Mouse (Mus musculus): ENCODE data around the gene Pla2g4b. TPM values are rescaled to one million over a fixed set of nuclear protein-coding genes. Genes with fewer than 3 reads are reported as not detected.

Pla2g4b gene
- total RNA-seq (2012; rRNA removed), result 2.7 and 6.3 TPM in 2 replicates

DNA sequence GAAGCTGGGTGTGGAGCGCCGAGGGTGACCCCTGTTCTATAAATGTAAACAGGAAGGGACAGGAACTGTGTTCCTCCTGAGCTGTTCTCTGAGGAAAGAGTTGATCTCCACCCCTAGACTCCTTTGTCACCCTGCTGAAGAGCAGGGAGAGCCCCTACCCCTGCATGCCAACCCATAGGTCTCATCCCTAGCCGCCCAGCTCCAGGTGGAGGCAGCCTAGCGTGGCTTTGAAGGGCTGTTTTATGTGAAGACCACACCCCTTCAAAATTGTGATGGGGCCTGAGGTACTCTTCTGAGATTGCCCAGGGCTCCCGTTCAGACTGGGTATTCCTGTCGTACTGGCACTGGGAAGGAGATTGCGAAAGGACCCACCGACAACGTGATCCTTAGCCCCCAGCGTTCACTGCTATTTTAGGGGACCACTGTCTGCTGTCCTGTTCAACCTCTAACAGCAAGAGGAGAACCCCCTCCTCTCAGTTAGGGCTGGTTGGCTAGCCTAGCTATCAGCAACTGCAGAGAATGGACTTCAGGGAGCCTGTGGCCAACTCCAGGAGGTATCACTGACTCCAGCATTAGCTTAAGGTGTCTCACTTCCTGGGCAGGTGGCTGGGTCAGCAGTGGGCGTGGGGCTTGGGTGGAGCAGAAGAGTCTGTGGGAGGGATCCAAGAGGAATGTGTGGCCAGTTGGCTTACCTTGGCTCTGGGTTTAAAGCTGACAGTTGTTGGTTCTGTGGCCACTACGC lies at the start of gene Pla2g4b:
Gene Pla2g4b, plus strand, starts transcription at position 692 of the 742 bp plus-strand sequence.
- in situ Hi-C loops (cut with MboI; ENCODE audit: low sequenced_read_pairs in 2 of 2, unreplicated experiment in 2 of 2), result no loop called here
- Histone ChIP-seq H3K36me3 (ENCODE audit: control insufficient read depth, insufficient read depth, low read length, poor library complexity, severe bottlenecking) (peaks cover 8% of the 10 kb centered on the region; the same call in 1 of the 2 replicates), H3K9ac (ENCODE audit: insufficient read depth, low read depth, low read length, poor library complexity, severe bottlenecking) (no peak within 1 kb of the TSS)

DNA sequence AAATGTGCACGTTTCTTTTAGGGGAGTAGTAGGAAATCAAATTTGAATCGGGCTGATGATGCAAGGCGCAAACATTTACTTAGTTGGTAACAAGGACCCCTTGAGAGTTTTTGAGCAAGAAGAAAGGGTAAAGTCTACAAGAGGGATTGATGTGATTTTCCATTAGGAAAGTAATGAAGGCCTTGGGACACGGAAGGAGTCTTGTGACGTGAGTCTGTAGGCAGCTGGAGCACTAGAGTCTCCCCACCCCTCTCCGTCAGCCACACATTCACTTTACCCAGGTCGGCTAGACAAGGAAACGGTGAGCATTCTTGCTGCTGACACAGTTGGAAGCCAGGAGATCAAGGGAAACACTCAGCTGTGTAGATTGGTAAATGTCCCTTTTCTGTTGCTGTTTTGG lies 47.3 kb upstream of the Pla2g4b start:
- Histone ChIP-seq H3K9ac (ENCODE audit: insufficient read depth, low read depth, low read length, poor library complexity, severe bottlenecking) (no peak overlapping the region), H3K27ac (ENCODE audit: insufficient read depth, low read depth, low read length, poor library complexity, severe bottlenecking) (no peak overlapping the region), H3K36me3 (ENCODE audit: control insufficient read depth, insufficient read depth, low read length, poor library complexity, severe bottlenecking) (no peaks in the 10 kb centered on the region), H3K4me1 (ENCODE audit: control insufficient read depth in 2 of 2, insufficient read depth in 2 of 2, low read length in 2 of 2, poor library complexity in 1 of 2) (peaks cover 3% of the 10 kb centered on the region in 2 experiments; a peak in 1 of 4 replicates), H3K9me3 (ENCODE audit: control insufficient read depth, insufficient read depth, low read depth, low read length) (no peaks in the 10 kb centered on the region), H3K4me3 (ENCODE audit: insufficient read depth in 1 of 2, low read depth in 1 of 2, low read length in 2 of 2, poor library complexity in 1 of 2, severe bottlenecking in 1 of 2) (no peak overlapping the region)
- in situ Hi-C loops (cut with MboI; ENCODE audit: low sequenced_read_pairs in 2 of 2, unreplicated experiment in 2 of 2), result no loop called here
- DNase-seq (ENCODE audit: low read depth, low spot score), result peak; percentile 31
- TF ChIP-seq CHD2 (IDR thresholded peaks at IDR 0.05; ENCODE audit: low read depth, low read length) (no peak), MAFK (IDR thresholded peaks at IDR 0.05; ENCODE audit: insufficient read depth, low read depth, low read length) (no peak), HCFC1 (IDR thresholded peaks at IDR 0.05; ENCODE audit: borderline replicate concordance, insufficient read depth, low read length) (no peak)

More for the DNA sequence above, at the start of gene Pla2g4b:
- Histone ChIP-seq H3K27ac (ENCODE audit: insufficient read depth, low read depth, low read length, poor library complexity, severe bottlenecking) (no peak within 1 kb of the TSS), H3K4me3 (ENCODE audit: insufficient read depth in 1 of 2, low read depth in 1 of 2, low read length in 2 of 2, poor library complexity in 1 of 2, severe bottlenecking in 1 of 2) (no peak within 1 kb of the TSS), H3K4me1 (ENCODE audit: control insufficient read depth in 2 of 2, insufficient read depth in 2 of 2, low read length in 2 of 2, poor library complexity in 1 of 2) (peaks cover 0 to 2% of the 10 kb centered on the region in 2 experiments; a peak in 1 of 4 replicates), H3K9me3 (ENCODE audit: control insufficient read depth, insufficient read depth, low read depth, low read length) (no peaks in the 10 kb centered on the region)
- TF ChIP-seq ZNF384 (IDR thresholded peaks at IDR 0.05; ENCODE audit: low read depth, low read length) (no peak), ZC3H11A (IDR thresholded peaks at IDR 0.05; ENCODE audit: borderline replicate concordance, low read depth, low read length) (no peak), MAFK (IDR thresholded peaks at IDR 0.05; ENCODE audit: insufficient read depth, low read depth, low read length) (no peak), CHD2 (IDR thresholded peaks at IDR 0.05; ENCODE audit: low read depth, low read length) (no peak), HCFC1 (IDR thresholded peaks at IDR 0.05; ENCODE audit: borderline replicate concordance, insufficient read depth, low read length) (no peak)
- DNase-seq (ENCODE audit: low read depth, low spot score), result no peak

DNA sequence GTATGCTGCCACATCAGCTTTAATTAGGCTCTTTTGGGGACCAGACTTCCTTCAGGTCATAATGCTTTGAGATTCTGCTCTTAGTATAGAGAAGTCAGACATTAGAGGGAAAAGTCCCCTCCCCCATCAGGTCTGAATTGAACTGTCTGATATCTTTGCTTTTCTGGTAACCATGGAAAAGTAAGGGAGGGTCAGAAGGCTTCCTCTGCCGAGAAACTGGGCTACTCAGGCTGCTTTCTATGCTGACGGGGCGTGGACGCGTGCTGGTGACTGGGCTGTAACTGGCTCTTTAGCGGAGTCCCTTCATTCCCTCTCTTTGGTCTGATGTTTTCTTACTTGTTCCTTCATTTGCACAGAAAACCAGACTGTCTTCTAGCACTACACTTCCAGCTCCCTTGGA lies 46.8 kb upstream of the Pla2g4b start:
- no peak for DNase-seq (ENCODE audit: low read depth, low spot score)
- Histone ChIP-seq H3K4me3 (ENCODE audit: insufficient read depth in 1 of 2, low read depth in 1 of 2, low read length in 2 of 2, poor library complexity in 1 of 2, severe bottlenecking in 1 of 2) (no peak overlapping the region), H3K4me1 (ENCODE audit: control insufficient read depth in 2 of 2, insufficient read depth in 2 of 2, low read length in 2 of 2, poor library complexity in 1 of 2) (peaks cover 3% of the 10 kb centered on the region in 2 experiments; a peak in 1 of 4 replicates), H3K27ac (ENCODE audit: insufficient read depth, low read depth, low read length, poor library complexity, severe bottlenecking) (no peak overlapping the region), H3K9me3 (ENCODE audit: control insufficient read depth, insufficient read depth, low read depth, low read length) (no peaks in the 10 kb centered on the region), H3K36me3 (ENCODE audit: control insufficient read depth, insufficient read depth, low read length, poor library complexity, severe bottlenecking) (no peaks in the 10 kb centered on the region), H3K9ac (ENCODE audit: insufficient read depth, low read depth, low read length, poor library complexity, severe bottlenecking) (0 out of 2 replicates have a peak overlapping the region, but pooled peaks have one; percentile 2)
- in situ Hi-C loops (cut with MboI; ENCODE audit: low sequenced_read_pairs in 2 of 2, unreplicated experiment in 2 of 2), result no loop called here
- no peak for TF ChIP-seq ZNF384 (IDR thresholded peaks at IDR 0.05; ENCODE audit: low read depth, low read length)
- no peak for TF ChIP-seq ZC3H11A (IDR thresholded peaks at IDR 0.05; ENCODE audit: borderline replicate concordance, low read depth, low read length)

DNA sequence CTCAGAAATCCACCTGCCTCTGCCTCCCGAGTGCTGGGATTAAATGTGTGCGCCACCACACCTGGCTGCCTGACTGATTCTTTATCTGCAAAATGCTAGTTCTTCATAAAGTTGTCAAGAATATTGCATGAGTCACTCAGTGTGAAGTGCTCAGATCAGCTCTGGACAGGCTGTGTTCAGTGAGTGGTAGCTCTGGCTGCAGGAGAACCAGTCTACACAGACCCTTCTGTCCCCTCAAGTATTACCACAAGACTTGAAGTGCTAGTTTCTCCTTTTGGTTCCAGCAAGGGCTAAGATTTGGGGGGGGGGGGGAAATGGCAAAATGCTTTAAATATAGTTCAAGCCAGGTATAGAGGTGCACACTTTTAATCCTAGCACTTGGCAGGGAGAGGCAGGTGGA lies 45.8 kb upstream of the Pla2g4b start:
- DNase-seq (ENCODE audit: low read depth, low spot score), result no peak
- TF ChIP-seq HCFC1 (IDR thresholded peaks at IDR 0.05; ENCODE audit: borderline replicate concordance, insufficient read depth, low read length) (no peak), MAFK (IDR thresholded peaks at IDR 0.05; ENCODE audit: insufficient read depth, low read depth, low read length) (no peak), CHD2 (IDR thresholded peaks at IDR 0.05; ENCODE audit: low read depth, low read length) (no peak), ZC3H11A (IDR thresholded peaks at IDR 0.05; ENCODE audit: borderline replicate concordance, low read depth, low read length) (no peak), ZNF384 (IDR thresholded peaks at IDR 0.05; ENCODE audit: low read depth, low read length) (no peak)
- Histone ChIP-seq H3K9me3 (ENCODE audit: control insufficient read depth, insufficient read depth, low read depth, low read length) (no peaks in the 10 kb centered on the region), H3K4me1 (ENCODE audit: control insufficient read depth in 2 of 2, insufficient read depth in 2 of 2, low read length in 2 of 2, poor library complexity in 1 of 2) (peaks cover 3 to 5% of the 10 kb centered on the region in 2 experiments; a peak in 1 of 4 replicates), H3K36me3 (ENCODE audit: control insufficient read depth, insufficient read depth, low read length, poor library complexity, severe bottlenecking) (peaks cover 1% of the 10 kb centered on the region; the same call in 1 of the 2 replicates), H3K4me3 (ENCODE audit: insufficient read depth in 1 of 2, low read depth in 1 of 2, low read length in 2 of 2, poor library complexity in 1 of 2, severe bottlenecking in 1 of 2) (no peak overlapping the region), H3K27ac (ENCODE audit: insufficient read depth, low read depth, low read length, poor library complexity, severe bottlenecking) (no peak overlapping the region), H3K9ac (ENCODE audit: insufficient read depth, low read depth, low read length, poor library complexity, severe bottlenecking) (no peak overlapping the region)
- in situ Hi-C loops (cut with MboI; ENCODE audit: low sequenced_read_pairs in 2 of 2, unreplicated experiment in 2 of 2), result no loop called here

Measured in ES-E14 (cell line).